Mouse (Mus musculus): ENCODE data around the gene Zwint.

GRCm38 (mm10) chr10:72654270-72655016, at the start of gene Zwint:
- no peak for TF ChIP-seq EP300 (optimal IDR thresholded peaks at IDR 0.05)
- TF ChIP-seq CTCF (IDR thresholded peaks at IDR 0.05; ENCODE audit: low read depth), result no peak
